Mouse (Mus musculus) brain, embryonic 14.5 days (tissue): Measurements from ENCODE around the gene Ypel4.

ENCODE experiments used
- CTCF ChIP-seq: fragments of 200-500 bp; IDR thresholded peaks from 2 replicates; pipeline ENCODE4 v1.5.1; 2012; ENCODE audit warnings: inconsistent platforms, mild to moderate bottlenecking, moderate library complexity, borderline replicate concordance; ENCODE audit not compliant: insufficient read depth, insufficient read length; ENCODE audit errors: extremely low read depth
- POLR2A ChIP-seq: fragments of 200-500 bp; IDR thresholded peaks from 2 replicates; pipeline ENCODE4 v1.6.1; 2012; ENCODE audit warnings: mild to moderate bottlenecking, inconsistent platforms, borderline replicate concordance; ENCODE audit not compliant: poor library complexity, insufficient read depth, insufficient read length, severe bottlenecking; ENCODE audit errors: extremely low read depth

- TF ChIP-seq CTCF (no peak), POLR2A (no peak)
Observed at GRCm38 (mm10) chr2:84734351-84734864, 550 bp downstream of the Ypel4 start.
